Mouse (Mus musculus) midbrain, embryonic 15.5 days (tissue): ENCODE measurements at regions not wholly inside any gene's neighbourhood (a gene's known extent, or its start where the extent isn't known, plus 50 kb on each side); places are given as distances from the start of the nearest gene placed in this dataset.
A peak's percentile ranks its signal among the peaks of the same experiment; 100 is the strongest.

Experiments used
- ATAC-seq: fragments of 200-750 bp; cut with Nextera tagmentation; replicated peaks from 2 replicates; pipeline ENCODE4 v1.8.0; 2017; ENCODE audit warnings: moderate TSS enrichment
- H3K27ac ChIP-seq: fragments of 300-500 bp; sonication (generic); 2 replicates; pipeline ENCODE4 v1.5.1; 2015; ENCODE audit warnings: mild to moderate bottlenecking, inconsistent platforms
- H3K27me3 ChIP-seq: fragments of 300-500 bp; sonication (generic); replicated peaks from 2 replicates; pipeline ENCODE4 v1.6.1; 2015; ENCODE audit warnings: inconsistent platforms
- H3K36me3 ChIP-seq: fragments of 300-500 bp; sonication (generic); replicated peaks from 2 replicates; pipeline ENCODE4 v1.6.1; 2015; ENCODE audit warnings: inconsistent platforms
- H3K4me1 ChIP-seq: fragments of 300-500 bp; sonication (generic); 2 replicates; pipeline ENCODE4 v1.6.1; 2015; ENCODE audit warnings: inconsistent platforms
- H3K4me2 ChIP-seq: fragments of 300-500 bp; sonication (generic); 2 replicates; pipeline ENCODE4 v1.6.1; 2015; ENCODE audit warnings: inconsistent platforms, mild to moderate bottlenecking, moderate library complexity
- H3K4me3 ChIP-seq: fragments of 300-500 bp; sonication (generic); 2 replicates; pipeline ENCODE4 v1.5.1; 2015; ENCODE audit warnings: mild to moderate bottlenecking, inconsistent platforms
- H3K9ac ChIP-seq: fragments of 300-500 bp; sonication (generic); 2 replicates; pipeline ENCODE4 v1.6.1; 2015; ENCODE audit warnings: mild to moderate bottlenecking, inconsistent platforms
- H3K9me3 ChIP-seq: fragments of 300-500 bp; sonication (generic); 2 replicates; pipeline ENCODE4 v1.6.1; 2016; ENCODE audit warnings: inconsistent platforms
- WGBS: fragments of 180-500 bp; shearing (Covaris S2); methylation state at CpG from one replicate; pipeline ENCODE4 v1.1.7; 2015; ENCODE audit warnings: mixed read lengths; 5-methylcytosine and 5-hydroxymethylcytosine counted together

GRCm38 (mm10) chr4:143012900-143013299 lies 199.9 kb downstream of the Prdm2 start:
- ATAC-seq = no peak
- Histone ChIP-seq H3K4me2 (no peak overlapping the region), H3K36me3 (no peaks in the 10 kb centered on the region), H3K9me3 (no peaks in the 10 kb centered on the region), H3K27me3 (no peaks in the 10 kb centered on the region), H3K4me3 (no peak overlapping the region), H3K27ac (no peak overlapping the region), H3K4me1 (peaks cover 5% of the 10 kb centered on the region; the same call in 1 of the 2 replicates), H3K9ac (no peak overlapping the region)
- 82% methylated on average over 8 of the region's 8 CpGs for WGBS

GRCm38 (mm10) chr4:143001961-143002360 lies 210.8 kb downstream of the Prdm2 start:
- no peak overlapping the region for H3K9ac ChIP-seq
- H3K9me3 ChIP-seq = no peaks in the 10 kb centered on the region
- no peak for ATAC-seq
- 37% methylated on average over 13 of the region's 13 CpGs for WGBS
- peaks cover 9% of the 10 kb centered on the region; the same call in 1 of the 2 replicates for H3K4me1 ChIP-seq
- no peaks in the 10 kb centered on the region for H3K27me3 ChIP-seq
- no peak overlapping the region for H3K4me2 ChIP-seq
- H3K4me3 ChIP-seq = no peak overlapping the region
- no peak overlapping the region for H3K27ac ChIP-seq
- no peaks in the 10 kb centered on the region for H3K36me3 ChIP-seq

GRCm38 (mm10) chr4:143001486-143001885 lies 211.3 kb downstream of the Prdm2 start:
- peaks cover 9% of the 10 kb centered on the region; the same call in 1 of the 2 replicates for H3K4me1 ChIP-seq
- H3K27me3 ChIP-seq = no peaks in the 10 kb centered on the region
- ATAC-seq = no peak
- H3K9me3 ChIP-seq = no peaks in the 10 kb centered on the region
- 70% methylated on average over 5 of the region's 5 CpGs for WGBS
- H3K9ac ChIP-seq = no peak overlapping the region
- no peak overlapping the region for H3K4me2 ChIP-seq
- no peak overlapping the region for H3K27ac ChIP-seq
- H3K4me3 ChIP-seq = no peak overlapping the region
- no peaks in the 10 kb centered on the region for H3K36me3 ChIP-seq

- no peaks in the 10 kb centered on the region for H3K27me3 ChIP-seq
- no peak overlapping the region for H3K9ac ChIP-seq
- H3K36me3 ChIP-seq = no peaks in the 10 kb centered on the region
- no peak overlapping the region for H3K27ac ChIP-seq
- 72% methylated on average over 4 of the region's 4 CpGs for WGBS
- no peak overlapping the region for H3K4me3 ChIP-seq
- H3K4me1 ChIP-seq = no peaks in the 10 kb centered on the region
- no peak overlapping the region for H3K4me2 ChIP-seq
- ATAC-seq = no peak
- H3K9me3 ChIP-seq = no peaks in the 10 kb centered on the region
Observed at GRCm38 (mm10) chr4:142996406-142996805, 216.4 kb downstream of the Prdm2 start.

GRCm38 (mm10) chr4:142991401-142991800 lies 221.4 kb downstream of the Prdm2 start:
- Histone ChIP-seq H3K4me2 (no peak overlapping the region), H3K27ac (no peak overlapping the region), H3K27me3 (no peaks in the 10 kb centered on the region), H3K9me3 (no peaks in the 10 kb centered on the region), H3K9ac (no peak overlapping the region), H3K36me3 (no peaks in the 10 kb centered on the region), H3K4me1 (peaks cover 4% of the 10 kb centered on the region; the same call in 1 of the 2 replicates), H3K4me3 (no peak overlapping the region)
- WGBS = 79% methylated on average over 4 of the region's 4 CpGs
- ATAC-seq = no peak

GRCm38 (mm10) chr4:142989175-142989574 lies 223.6 kb downstream of the Prdm2 start:
- no peaks in the 10 kb centered on the region for H3K36me3 ChIP-seq
- no peaks in the 10 kb centered on the region for H3K9me3 ChIP-seq
- peak overlapping the region; percentile 27; the same call in 1 of the 2 replicates for H3K4me2 ChIP-seq
- peaks cover 4% of the 10 kb centered on the region; the same call in 1 of the 2 replicates for H3K4me1 ChIP-seq
- ATAC-seq = no peak; the same call in 1 of the 2 replicates
- no peaks in the 10 kb centered on the region for H3K27me3 ChIP-seq
- 5% methylated on average over 8 of the region's 8 CpGs for WGBS
- H3K27ac ChIP-seq = no peak overlapping the region
- no peak overlapping the region for H3K4me3 ChIP-seq
- H3K9ac ChIP-seq = no peak overlapping the region

- no peak overlapping the region for H3K4me3 ChIP-seq
- ATAC-seq = no peak
Observed at GRCm38 (mm10) chr4:142983295-142983624, 229.5 kb downstream of the Prdm2 start.

GRCm38 (mm10) chr4:142982585-142983294 lies 230.1 kb downstream of the Prdm2 start:
- no peaks in the 10 kb centered on the region for H3K9me3 ChIP-seq
- peaks cover 16% of the 10 kb centered on the region for H3K4me1 ChIP-seq
- no peak overlapping the region for H3K4me2 ChIP-seq
- 45% methylated on average over 8 of the region's 8 CpGs for WGBS
- H3K4me3 ChIP-seq = no peak overlapping the region
- no peak overlapping the region for H3K9ac ChIP-seq
- ATAC-seq = no peak
- no peaks in the 10 kb centered on the region for H3K27me3 ChIP-seq
- peak overlapping the region; percentile 25; the same call in 1 of the 2 replicates for H3K27ac ChIP-seq
- H3K36me3 ChIP-seq = no peaks in the 10 kb centered on the region

More at GRCm38 (mm10) chr4:142983295-142983624, 229.5 kb downstream of the Prdm2 start:
- Histone ChIP-seq H3K9me3 (no peaks in the 10 kb centered on the region), H3K27ac (peak overlapping the region; percentile 35; the same call in 1 of the 2 replicates), H3K9ac (no peak overlapping the region), H3K4me2 (no peak overlapping the region), H3K36me3 (no peaks in the 10 kb centered on the region), H3K4me1 (peaks cover 16% of the 10 kb centered on the region), H3K27me3 (no peaks in the 10 kb centered on the region)
- 44% methylated on average over 6 of the region's 6 CpGs for WGBS

GRCm38 (mm10) chr4:142975620-142976019 lies 237.2 kb downstream of the Prdm2 start:
- H3K27ac ChIP-seq = no peak overlapping the region
- no peak overlapping the region for H3K4me2 ChIP-seq
- H3K4me3 ChIP-seq = no peak overlapping the region
- no peaks in the 10 kb centered on the region for H3K9me3 ChIP-seq
- WGBS = 76% methylated on average over 11 of the region's 11 CpGs
- H3K9ac ChIP-seq = no peak overlapping the region
- H3K36me3 ChIP-seq = no peaks in the 10 kb centered on the region
- H3K4me1 ChIP-seq = no peaks in the 10 kb centered on the region
- no peak for ATAC-seq
- H3K27me3 ChIP-seq = no peaks in the 10 kb centered on the region

GRCm38 (mm10) chr4:142970040-142970439 lies 242.8 kb downstream of the Prdm2 start:
- 84% methylated on average over 4 of the region's 4 CpGs for WGBS
- no peaks in the 10 kb centered on the region for H3K9me3 ChIP-seq

GRCm38 (mm10) chr4:142967604-142968003 lies 245.2 kb downstream of the Prdm2 start:
- Histone ChIP-seq H3K27me3 (no peaks in the 10 kb centered on the region), H3K4me3 (no peak overlapping the region), H3K9ac (no peak overlapping the region), H3K27ac (no peak overlapping the region), H3K4me1 (peaks cover 8% of the 10 kb centered on the region; the same call in 1 of the 2 replicates), H3K9me3 (no peaks in the 10 kb centered on the region), H3K4me2 (no peak overlapping the region), H3K36me3 (no peaks in the 10 kb centered on the region)
- WGBS = 93% methylated on average over 2 of the region's 2 CpGs
- no peak for ATAC-seq

More at GRCm38 (mm10) chr4:142970040-142970439, 242.8 kb downstream of the Prdm2 start:
- ATAC-seq = no peak
- no peak overlapping the region for H3K4me3 ChIP-seq
- H3K36me3 ChIP-seq = no peaks in the 10 kb centered on the region
- no peaks in the 10 kb centered on the region for H3K27me3 ChIP-seq
- no peak overlapping the region for H3K27ac ChIP-seq
- H3K4me2 ChIP-seq = no peak overlapping the region
- H3K4me1 ChIP-seq = no peaks in the 10 kb centered on the region
- no peak overlapping the region for H3K9ac ChIP-seq

- H3K4me1 ChIP-seq = peaks cover 40% of the 10 kb centered on the region
- peak; percentile 87 for ATAC-seq
- H3K27me3 ChIP-seq = no peaks in the 10 kb centered on the region
- H3K4me2 ChIP-seq = no peak overlapping the region
- H3K27ac ChIP-seq = peak overlapping the region; percentile 77
- no peak overlapping the region for H3K9ac ChIP-seq
- no peak overlapping the region for H3K4me3 ChIP-seq
- H3K9me3 ChIP-seq = no peaks in the 10 kb centered on the region
- 30% methylated on average over 8 of the region's 8 CpGs for WGBS
- no peaks in the 10 kb centered on the region for H3K36me3 ChIP-seq
Observed at GRCm38 (mm10) chr4:142956832-142957429, 255.9 kb downstream of the Prdm2 start.

- no peak overlapping the region for H3K4me3 ChIP-seq
- WGBS = 72% methylated on average over 5 of the region's 5 CpGs
- no peaks in the 10 kb centered on the region for H3K9me3 ChIP-seq
- peak overlapping the region; percentile 77 for H3K27ac ChIP-seq
- peaks cover 40% of the 10 kb centered on the region for H3K4me1 ChIP-seq
- peak; percentile 9; the same call in 1 of the 2 replicates for ATAC-seq
- H3K9ac ChIP-seq = no peak overlapping the region
- no peak overlapping the region for H3K4me2 ChIP-seq
- no peaks in the 10 kb centered on the region for H3K36me3 ChIP-seq
- no peaks in the 10 kb centered on the region for H3K27me3 ChIP-seq
Observed at GRCm38 (mm10) chr4:142956376-142956775, 256.4 kb downstream of the Prdm2 start.
